Mouse (Mus musculus) liver, embryonic 14.5 days (tissue): ENCODE measurements around the gene Pramef12.

Experiments used
- CTCF ChIP-seq: IDR thresholded peaks from 2 replicates; pipeline ENCODE4 v1.5.1; 2016; ENCODE audit warnings: antibody characterized with exemption, low read depth, control low read depth
- EP300 ChIP-seq: IDR thresholded peaks from 2 replicates; pipeline ENCODE4 v1.6.1; 2016; ENCODE audit warnings: antibody characterized with exemption, low read depth

GRCm38 (mm10) chr4:144377911-144378310, 30.4 kb downstream of the Pramef12 start, which contains the start of gene Pramef20:
- TF ChIP-seq CTCF (no peak), EP300 (no peak)
